Mouse (Mus musculus) subcutaneous adipose tissue, adult 2 months (tissue): ENCODE data around the gene Olfr417. TPM values are rescaled to one million over a fixed set of nuclear protein-coding genes. Genes with fewer than 3 reads are reported as not detected.

Experiments
- polyA plus RNA-seq: library from polyadenylated mRNA; depleted of rRNA; stranded (reverse); fragments of >200 nt; gene quantifications from 2 replicates; pipeline ENCODE4 v1.2.3, GENCODE M21; 2012; ENCODE audit warnings: low replicate concordance; rRNA removed

Olfr417 gene
- polyA plus RNA-seq = not detected in 2 replicates

GRCm38 (mm10) chr1:174364882-174365451 is at the start of gene Olfr417:
Gene Olfr417, plus strand, starts transcription at chr1:174365122.

GRCm38 (mm10) chr1:174330218-174330617 is 34.7 kb upstream of the Olfr417 start, which contains the start of gene Mptx1:
Gene Mptx1, plus strand, starts transcription at chr1:174330518.

GRCm38 (mm10) chr1:174390746-174391145 is 25.8 kb downstream of the Olfr417 start, which contains the start of gene Olfr248:
Gene Olfr248, plus strand, starts transcription at chr1:174391046.

GRCm38 (mm10) chr1:174423764-174424163 is 58.8 kb downstream of the Olfr417 start, which contains the start of gene Olfr414:
Gene Olfr414, plus strand, starts transcription at chr1:174424064.

Other genes starting within 250 kb of the Olfr417 start
- gene Olfr231, start 244.0 kb upstream of the Olfr417 start, polyA plus RNA-seq = not detected in 2 replicates
- not detected in 2 replicates for gene Olfr424, start 233.6 kb upstream of the Olfr417 start, polyA plus RNA-seq
- gene Olfr420, start 209.5 kb upstream of the Olfr417 start, polyA plus RNA-seq = not detected in 2 replicates
- 0.01 and 0.03 TPM in 2 replicates for gene Spta1, start 192.3 kb upstream of the Olfr417 start, polyA plus RNA-seq
- gene Olfr419, start 113.1 kb upstream of the Olfr417 start, polyA plus RNA-seq = not detected in 2 replicates
- gene Mptx1, start 34.6 kb upstream of the Olfr417 start, polyA plus RNA-seq = not detected in 2 replicates
- not detected in 2 replicates for gene Olfr248, start 25.9 kb downstream of the Olfr417 start, polyA plus RNA-seq
- gene Olfr414, start 58.9 kb downstream of the Olfr417 start, polyA plus RNA-seq = not detected in 2 replicates
- not detected in 2 replicates for gene Olfr220, start 77.0 kb downstream of the Olfr417 start, polyA plus RNA-seq
- gene Fmn2, start 136.7 kb downstream of the Olfr417 start, polyA plus RNA-seq = 0.03 and 1.2 TPM in 2 replicates